Mouse (Mus musculus): Measurements from ENCODE around the gene Cmbl. TPM values are rescaled to one million over a fixed set of nuclear protein-coding genes. Genes with fewer than 3 reads are reported as not detected.

The Cmbl gene
- 0.76 TPM for polyA plus RNA-seq (2017; shearing (Covaris generic))

GRCm38 (mm10) chr15:31565184-31565583 is at the start of gene Cmbl:
Gene Cmbl, plus strand, starts transcription at chr15:31565389.

GRCm38 (mm10) chr15:31530659-31531445 is 34.3 kb upstream of the Cmbl start, which contains the start of gene March6:
Gene March6, minus strand, starts transcription at chr15:31531053.

GRCm38 (mm10) chr15:31601646-31602374 is 36.6 kb downstream of the Cmbl start, which contains the start of the genes Cct5 and Fam173b:
Gene Cct5, minus strand, starts transcription at chr15:31601804.
Gene Fam173b, plus strand, starts transcription at chr15:31601852.

Other genes with a start within 250 kb of the Cmbl start
- not detected for gene Ankrd33b, start 197.7 kb upstream of the Cmbl start, polyA plus RNA-seq (2017; shearing (Covaris generic))
- gene Ropn1l, start 111.7 kb upstream of the Cmbl start, polyA plus RNA-seq (2017; shearing (Covaris generic)) = 0.30 TPM
- 9.6 TPM for gene March6, start 34.3 kb upstream of the Cmbl start, polyA plus RNA-seq (2017; shearing (Covaris generic))
- gene Cct5, start 36.4 kb downstream of the Cmbl start, polyA plus RNA-seq (2017; shearing (Covaris generic)) = 379 TPM
- 16.3 TPM for gene Fam173b, start 36.5 kb downstream of the Cmbl start, polyA plus RNA-seq (2017; shearing (Covaris generic))

All from inflammation-experienced regulatory T-cells, adult 16 weeks (primary cell).